Mouse (Mus musculus) lung, postnatal 0 days (tissue): Measurements from ENCODE around the gene Rbm4.

ENCODE experiments used
- CTCF ChIP-seq: IDR thresholded peaks from 2 replicates; pipeline ENCODE4 v1.5.1; 2016; ENCODE audit warnings: antibody characterized with exemption, mild to moderate bottlenecking
- EP300 ChIP-seq: IDR thresholded peaks from 2 replicates; pipeline ENCODE4 v1.6.1; 2016; ENCODE audit warnings: antibody characterized with exemption, mild to moderate bottlenecking, control low read depth

GRCm38 (mm10) chr19:4803283-4803682 is 9.6 kb upstream of the Rbm4 start:
- TF ChIP-seq EP300 (no peak), CTCF (no peak)
